Mouse (Mus musculus) frontal cortex, postnatal 14 days (tissue): ENCODE data around the gene Gm28434.

ENCODE experiments used
- DNase-seq, 2 experiments: peaks; one replicate each; pipeline ENCODE4 v3.0.0; 2022; ENCODE audit warnings: low spot score in 2 of 2

The Gm28434 gene

DNA sequence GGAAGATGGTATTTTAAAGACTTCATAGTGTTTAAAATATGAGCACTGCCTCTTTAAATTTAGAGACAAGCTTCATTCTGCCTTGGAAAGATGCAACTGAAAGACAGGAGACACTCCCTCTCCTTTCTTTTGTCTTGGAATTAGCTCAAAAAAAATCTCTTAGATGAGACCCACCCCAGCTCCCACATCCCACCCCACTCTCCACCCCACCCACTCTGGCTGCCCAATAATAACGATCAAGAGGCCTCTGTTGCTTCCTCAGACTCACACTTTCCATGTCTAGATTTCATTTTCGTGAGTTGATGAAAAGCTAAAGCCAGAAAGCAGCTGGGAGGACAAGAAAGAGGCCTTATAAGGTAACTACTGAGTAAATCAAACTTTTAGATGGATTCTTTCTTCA, at the start of gene Gm28434, which contains the start of gene 2310003L06Rik:
Gene Gm28434 (plus strand): TSS at position 317 of the 400 bp plus-strand sequence.
Gene 2310003L06Rik (plus strand): TSS at position 259 of the 400 bp plus-strand sequence.
- DNase-seq = no peak

DNA sequence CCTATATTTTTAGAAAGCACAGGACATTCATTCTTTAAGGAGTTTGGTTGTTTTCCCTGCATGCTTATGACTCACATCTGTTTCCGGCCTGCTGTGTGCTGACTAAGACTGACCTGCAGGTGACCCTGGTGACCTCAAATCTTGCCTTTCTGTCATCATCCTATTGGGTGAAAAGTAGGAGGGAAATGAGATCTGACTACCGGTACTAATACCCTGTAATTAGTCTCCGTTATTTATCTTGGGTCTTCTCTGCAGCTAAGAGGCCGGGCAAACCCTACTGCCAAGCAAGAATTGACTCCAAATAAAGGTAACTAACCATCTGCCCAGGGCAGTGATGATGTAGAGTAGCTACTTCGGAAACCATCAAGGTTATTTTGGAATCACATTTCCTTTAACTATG, 43.9 kb upstream of the Gm28434 start, which contains the start of gene Csn3:
Gene Csn3 (plus strand): TSS at position 208 of the 400 bp plus-strand sequence.
- no peak for DNase-seq

DNA sequence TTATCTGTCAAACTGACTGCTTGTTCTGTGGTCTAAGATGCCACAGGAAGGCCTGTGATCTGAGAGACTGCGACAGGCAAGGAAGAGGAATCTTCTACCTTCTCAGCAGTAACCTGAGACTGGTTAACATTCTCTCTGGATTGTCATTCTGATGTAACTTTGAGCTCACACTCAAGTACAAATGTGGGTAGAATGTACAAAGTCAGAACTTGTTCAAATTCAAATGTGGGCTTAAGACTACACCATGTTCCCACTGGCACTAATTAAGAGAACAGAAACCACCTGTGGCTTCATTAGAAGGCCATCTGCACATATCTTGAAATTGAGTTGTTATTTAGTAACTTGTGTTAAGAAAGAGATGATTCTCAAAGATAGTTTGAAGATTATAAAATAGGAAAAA, 37.7 kb upstream of the Gm28434 start:
- no peak for DNase-seq

DNA sequence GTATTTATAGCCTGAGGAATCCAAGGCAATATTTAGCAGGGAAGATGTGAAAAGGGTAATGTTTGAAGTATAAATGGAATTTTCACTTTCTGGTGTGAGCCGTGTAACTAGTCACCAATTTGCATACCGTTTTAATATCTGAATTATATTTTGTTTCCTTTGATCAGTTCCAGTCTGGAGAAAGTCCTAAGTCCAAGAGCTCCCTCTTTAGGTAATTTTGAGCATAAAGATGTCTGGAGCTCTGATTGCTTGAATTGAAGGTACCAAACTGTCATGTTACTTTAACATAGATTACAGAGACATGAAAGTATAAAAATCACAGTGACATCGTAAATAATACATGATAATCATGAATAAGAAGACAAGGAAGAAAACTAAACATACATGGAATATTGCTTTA, 28.6 kb upstream of the Gm28434 start:
- no peak for DNase-seq

DNA sequence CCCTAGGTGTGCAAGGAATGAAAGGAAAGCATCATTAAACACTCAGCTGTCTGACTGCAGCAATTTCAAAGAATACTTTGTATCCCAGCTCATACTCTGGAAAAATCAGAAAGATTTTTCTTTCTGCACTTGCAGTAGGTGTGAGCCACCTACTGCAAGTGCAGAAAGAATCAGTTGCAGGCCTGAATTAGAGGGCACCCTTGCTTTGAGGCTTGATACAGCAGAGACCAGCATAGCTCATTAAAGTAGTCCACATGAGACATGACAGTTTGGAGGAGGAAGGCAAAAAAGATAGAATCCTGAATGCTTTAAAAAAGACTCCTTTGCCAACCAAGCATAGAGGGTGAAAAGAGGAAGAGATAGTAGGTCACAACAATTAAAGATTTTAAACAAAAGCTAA, 26.8 kb upstream of the Gm28434 start:
- DNase-seq = no peak

- DNase-seq = no peak
Observed at GRCm38 (mm10) chr5:87951836-87952235, 17.5 kb upstream of the Gm28434 start.

DNA sequence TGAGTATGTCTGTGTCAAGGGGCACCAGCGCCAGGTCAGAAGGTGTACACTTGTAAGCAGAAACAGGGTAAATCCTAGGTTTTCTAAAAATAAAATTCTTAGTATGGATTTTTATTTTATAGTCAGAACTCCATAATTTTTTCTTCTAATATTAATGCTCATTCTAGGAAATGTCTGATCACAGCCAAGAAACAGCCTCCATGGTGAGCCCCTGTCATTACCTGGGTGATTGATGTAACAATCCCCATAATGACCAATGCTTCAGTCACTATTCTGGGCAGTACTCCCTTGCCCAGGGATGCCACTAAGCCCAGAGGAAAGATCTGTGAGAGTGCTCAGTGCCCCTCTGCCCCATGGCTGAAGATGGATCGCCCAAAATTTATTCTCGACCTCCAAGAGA, 9.8 kb downstream of the Gm28434 start, which contains the start of gene Cabs1:
Gene Cabs1 (plus strand): TSS at position 301 of the 400 bp plus-strand sequence.
- DNase-seq = no peak

DNA sequence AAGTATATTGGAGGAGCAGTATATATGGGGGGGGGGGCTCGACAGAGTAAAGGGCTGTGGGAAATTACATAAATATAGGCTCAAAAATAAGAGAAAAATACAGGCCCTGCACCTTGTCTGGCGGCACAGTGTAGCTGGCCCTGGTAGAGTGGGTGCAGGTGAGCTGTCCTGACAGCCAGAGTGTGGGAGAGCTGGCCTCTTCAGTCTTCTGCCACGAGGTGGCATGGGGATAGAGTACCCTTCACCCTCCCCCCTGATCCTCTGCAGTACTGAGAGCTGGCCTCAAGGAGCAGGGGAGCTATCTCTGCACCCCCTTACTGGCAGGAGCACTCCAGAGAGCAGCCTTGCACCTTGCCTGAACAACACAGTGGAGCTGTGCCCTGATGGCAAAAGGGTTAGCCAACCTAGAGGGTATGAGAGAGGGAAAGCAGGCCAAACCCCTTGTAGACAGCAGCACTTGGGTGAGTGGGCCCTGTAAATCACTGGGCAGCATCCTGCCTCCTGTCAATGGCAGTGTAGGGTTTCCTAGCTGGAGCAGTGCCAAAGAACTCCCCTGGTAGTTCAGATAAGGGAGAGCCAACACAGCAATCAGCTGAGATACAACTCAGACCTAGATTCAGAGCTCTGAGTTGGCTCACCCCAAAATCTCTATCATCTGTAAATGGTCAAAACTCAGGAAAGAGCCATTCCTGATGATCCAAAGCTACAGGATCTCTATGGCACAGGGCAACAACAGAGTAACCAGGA, 13.3 kb downstream of the Gm28434 start:
- no peak for DNase-seq

DNA sequence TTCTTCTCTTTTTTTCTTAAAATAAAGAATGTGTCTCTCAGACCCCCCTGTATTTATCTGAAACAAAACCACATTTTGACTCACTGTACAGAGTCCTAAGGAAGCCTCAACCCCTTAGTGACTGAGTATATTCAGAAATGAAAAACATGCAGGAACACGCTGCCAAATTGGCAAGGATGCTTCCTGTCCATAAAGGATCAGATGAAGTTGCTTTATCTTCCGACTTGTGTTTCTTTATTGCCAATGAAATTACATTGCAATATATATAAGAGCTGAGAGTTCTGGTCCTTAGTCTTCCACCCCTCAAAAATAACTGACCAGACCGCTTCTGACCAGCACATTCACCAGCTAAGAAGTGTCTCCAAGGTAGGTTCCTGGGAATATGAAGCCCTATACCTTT, 32.9 kb downstream of the Gm28434 start, which contains the start of gene Smr3a:
Gene Smr3a (plus strand): TSS at position 301 of the 400 bp plus-strand sequence.
- no peak for DNase-seq

DNA sequence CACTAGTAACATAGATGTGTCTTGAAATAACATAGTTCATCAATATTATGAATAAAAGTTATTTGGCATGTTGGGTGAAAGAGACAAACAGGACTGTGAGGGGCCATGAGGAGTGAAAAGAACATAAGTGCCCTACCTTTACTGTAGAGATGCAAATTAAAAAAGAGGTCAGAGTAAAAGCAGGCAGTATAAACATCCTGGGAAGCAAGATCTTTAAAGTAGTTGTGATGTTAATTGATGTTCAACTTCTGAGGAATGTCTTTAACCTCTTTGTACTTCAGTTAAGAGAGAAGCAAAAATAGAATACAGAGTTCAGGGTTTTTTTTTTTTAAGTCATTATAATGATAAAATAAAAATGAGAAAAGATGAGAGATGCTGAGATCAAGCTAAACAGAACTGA, 35.9 kb downstream of the Gm28434 start:
- DNase-seq = no peak
